Mouse (Mus musculus): ENCODE results near the gene Spata31d1a. TPM values are rescaled to one million over a fixed set of nuclear protein-coding genes. Genes with fewer than 3 reads are reported as not detected.

The Spata31d1a gene
- polyA plus RNA-seq, 1 experiment from 2014 or later: 0.15 TPM

DNA sequence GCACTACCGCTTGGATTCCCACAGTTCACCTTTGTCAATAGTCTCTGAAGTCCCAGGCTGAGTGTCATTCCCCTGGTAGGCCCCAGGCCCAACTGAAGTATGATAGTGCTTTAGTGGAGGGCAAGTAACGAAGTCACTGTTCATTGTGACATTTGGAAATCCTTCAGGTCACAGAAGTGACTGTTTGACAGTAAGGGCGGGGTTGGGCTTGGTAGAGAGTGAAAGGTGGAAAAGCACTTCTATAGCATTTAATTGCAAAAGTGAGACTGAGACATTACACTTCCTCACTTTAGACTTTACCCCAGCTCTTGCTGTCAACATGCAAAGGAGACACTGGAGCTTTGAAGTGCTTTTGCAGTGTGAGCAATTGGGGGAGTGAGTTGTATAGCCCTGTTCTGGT lies 16.1 kb downstream of the Spata31d1a start, which contains the start of gene 4921517D22Rik:
TSS of gene 4921517D22Rik (minus strand) at position 101 of the 400 bp plus-strand sequence.
- no peak within 1 kb of the TSS for H3K9ac ChIP-seq (replicated peaks)
- no peaks in the 10 kb centered on the region for H3K27me3 ChIP-seq (ENCODE audit: insufficient read depth, low read length)
- ATAC-seq (no peak), DNase-seq (no peak)
- H3K4me1 ChIP-seq (ENCODE audit: insufficient read depth): no peaks in the 10 kb centered on the region
- no peak within 1 kb of the TSS for H3K4me3 ChIP-seq (ENCODE audit: low read depth, low read length)
- H3K36me3 ChIP-seq (replicated peaks; ENCODE audit: insufficient read depth, low read length): no peaks in the 10 kb centered on the region
- no peak within 1 kb of the TSS for H3K27ac ChIP-seq (ENCODE audit: low read depth)
- TF ChIP-seq EP300 (IDR thresholded peaks at IDR 0.05; ENCODE audit: low read depth) (no peak), CTCF (IDR thresholded peaks at IDR 0.05; ENCODE audit: low read depth) (no peak)
- WGBS (ENCODE audit: insufficient replicate concordance): 79% methylated on average over 3 of the region's 3 CpGs
- no peak within 1 kb of the TSS for H3K4me2 ChIP-seq (ENCODE audit: low read depth, low read length)
- no peaks in the 10 kb centered on the region for H3K9me3 ChIP-seq (ENCODE audit: low read length)

- no peaks in the 10 kb centered on the region for H3K9me3 ChIP-seq (ENCODE audit: low read length)
- no peaks in the 10 kb centered on the region for H3K27me3 ChIP-seq (ENCODE audit: insufficient read depth, low read length)
- H3K36me3 ChIP-seq (replicated peaks; ENCODE audit: insufficient read depth, low read length): no peaks in the 10 kb centered on the region
- no peaks in the 10 kb centered on the region for H3K4me1 ChIP-seq (ENCODE audit: insufficient read depth)
- no peak overlapping the region for H3K27ac ChIP-seq (ENCODE audit: low read depth)
- H3K4me3 ChIP-seq (ENCODE audit: low read depth, low read length): no peak overlapping the region
- DNase-seq (no peak), ATAC-seq (no peak)
- H3K4me2 ChIP-seq (ENCODE audit: low read depth, low read length): no peak overlapping the region
- no peak overlapping the region for H3K9ac ChIP-seq (replicated peaks)
- 75% methylated on average over 10 of the region's 10 CpGs for WGBS (ENCODE audit: insufficient replicate concordance)
- TF ChIP-seq CTCF (IDR thresholded peaks at IDR 0.05; ENCODE audit: low read depth) (no peak), EP300 (IDR thresholded peaks at IDR 0.05; ENCODE audit: low read depth) (no peak)
These were observed 18.7 kb downstream of the Spata31d1a start for GRCm38 (mm10) chr13:59691478-59691877.

DNA sequence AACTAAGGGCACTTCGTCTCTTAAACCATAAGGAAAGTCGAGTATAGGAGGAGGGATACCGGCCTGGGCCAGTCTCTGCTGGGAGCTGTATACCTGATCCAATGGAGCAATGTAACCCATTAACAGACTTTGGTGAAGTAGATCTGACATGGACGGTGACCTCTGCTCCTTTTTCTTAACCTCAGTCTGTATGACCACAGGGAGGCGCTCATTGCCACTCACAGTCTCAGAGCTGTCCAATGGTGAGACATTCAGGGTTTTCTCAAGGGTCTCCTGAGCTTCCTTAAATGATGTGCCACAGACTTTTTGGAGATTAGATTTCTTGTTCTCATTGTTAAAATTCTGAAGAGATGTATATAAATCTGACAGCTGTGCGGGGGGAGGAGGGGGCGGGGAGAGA lies 19.6 kb downstream of the Spata31d1a start:
- ATAC-seq (no peak), DNase-seq (no peak)
- Histone ChIP-seq H3K4me2 (ENCODE audit: low read depth, low read length) (no peak overlapping the region), H3K36me3 (replicated peaks; ENCODE audit: insufficient read depth, low read length) (no peaks in the 10 kb centered on the region), H3K9ac (replicated peaks) (no peak overlapping the region), H3K4me3 (ENCODE audit: low read depth, low read length) (no peak overlapping the region), H3K27ac (ENCODE audit: low read depth) (no peak overlapping the region), H3K27me3 (ENCODE audit: insufficient read depth, low read length) (no peaks in the 10 kb centered on the region), H3K4me1 (ENCODE audit: insufficient read depth) (no peaks in the 10 kb centered on the region), H3K9me3 (ENCODE audit: low read length) (no peaks in the 10 kb centered on the region)
- no peak for TF ChIP-seq EP300 (IDR thresholded peaks at IDR 0.05; ENCODE audit: low read depth)
- peak; percentile 24; the same call in 1 of the 2 replicates for TF ChIP-seq CTCF (IDR thresholded peaks at IDR 0.05; ENCODE audit: low read depth)
- WGBS (ENCODE audit: insufficient replicate concordance): 82% methylated on average over 7 of the region's 7 CpGs

- Histone ChIP-seq H3K36me3 (replicated peaks; ENCODE audit: insufficient read depth, low read length) (no peaks in the 10 kb centered on the region), H3K27me3 (ENCODE audit: insufficient read depth, low read length) (no peaks in the 10 kb centered on the region), H3K4me2 (ENCODE audit: low read depth, low read length) (no peak overlapping the region), H3K27ac (ENCODE audit: low read depth) (no peak overlapping the region), H3K9ac (replicated peaks) (no peak overlapping the region), H3K4me3 (ENCODE audit: low read depth, low read length) (no peak overlapping the region), H3K4me1 (ENCODE audit: insufficient read depth) (no peaks in the 10 kb centered on the region), H3K9me3 (ENCODE audit: low read length) (no peaks in the 10 kb centered on the region)
- no peak for ATAC-seq
- TF ChIP-seq CTCF (IDR thresholded peaks at IDR 0.05; ENCODE audit: low read depth) (no peak), EP300 (IDR thresholded peaks at IDR 0.05; ENCODE audit: low read depth) (no peak)
- 74% methylated on average over 3 of the region's 3 CpGs for WGBS (ENCODE audit: insufficient replicate concordance)
- DNase-seq: no peak
These were observed 20.3 kb downstream of the Spata31d1a start for GRCm38 (mm10) chr13:59689843-59690242.

DNA sequence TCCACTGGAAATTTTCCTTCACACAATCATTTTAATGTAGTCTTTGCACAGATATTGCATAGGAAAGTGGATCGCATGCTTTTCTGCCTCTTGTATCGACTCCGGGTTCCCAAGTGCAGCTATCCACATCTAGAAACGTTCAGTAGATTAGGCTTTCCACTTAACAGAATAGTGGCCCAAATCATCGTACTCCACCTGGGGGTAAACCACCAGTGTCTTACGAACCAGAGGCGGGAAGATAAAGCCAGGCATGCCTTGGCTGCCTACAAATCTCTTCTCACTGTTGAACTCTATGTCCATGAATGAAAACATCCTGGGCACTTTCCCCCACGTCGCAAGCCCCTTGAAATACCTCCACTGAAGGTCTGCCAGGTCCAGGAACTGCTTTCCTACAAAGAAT lies 20.8 kb downstream of the Spata31d1a start:
- no peak for ATAC-seq
- H3K27ac ChIP-seq (ENCODE audit: low read depth): no peak overlapping the region
- 69% methylated on average over 9 of the region's 9 CpGs for WGBS (ENCODE audit: insufficient replicate concordance)
- H3K4me1 ChIP-seq (ENCODE audit: insufficient read depth): no peaks in the 10 kb centered on the region
- H3K4me2 ChIP-seq (ENCODE audit: low read depth, low read length): no peak overlapping the region
- H3K4me3 ChIP-seq (ENCODE audit: low read depth, low read length): no peak overlapping the region
- H3K36me3 ChIP-seq (replicated peaks; ENCODE audit: insufficient read depth, low read length): no peaks in the 10 kb centered on the region
- TF ChIP-seq EP300 (IDR thresholded peaks at IDR 0.05; ENCODE audit: low read depth): no peak
- no peak for TF ChIP-seq CTCF (IDR thresholded peaks at IDR 0.05; ENCODE audit: low read depth)
- no peaks in the 10 kb centered on the region for H3K9me3 ChIP-seq (ENCODE audit: low read length)
- no peak for DNase-seq
- no peak overlapping the region for H3K9ac ChIP-seq (replicated peaks)
- no peaks in the 10 kb centered on the region for H3K27me3 ChIP-seq (ENCODE audit: insufficient read depth, low read length)

DNA sequence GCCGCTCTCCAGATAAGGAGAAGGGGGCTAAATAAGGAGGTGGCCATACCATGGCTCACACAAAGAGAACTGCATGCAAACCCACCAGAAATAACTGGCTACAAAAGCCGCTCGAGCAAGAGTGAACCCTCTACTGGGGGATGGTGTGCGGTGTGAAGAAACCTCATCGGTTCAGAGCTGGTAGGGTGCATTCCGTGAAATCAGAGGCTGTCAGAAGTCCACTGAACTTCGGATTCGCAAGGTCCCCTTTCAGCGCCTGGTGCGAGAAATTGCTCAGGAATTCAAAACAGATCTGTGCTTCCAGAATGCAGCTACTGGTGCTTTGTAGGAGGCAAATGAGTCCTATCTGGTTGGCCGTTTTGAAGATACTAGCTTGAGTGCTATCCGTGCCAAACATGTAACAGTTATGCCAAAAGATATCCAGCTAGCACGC lies 21.8 kb downstream of the Spata31d1a start:
- Histone ChIP-seq H3K27ac (ENCODE audit: low read depth) (no peak overlapping the region), H3K4me3 (ENCODE audit: low read depth, low read length) (no peak overlapping the region), H3K36me3 (replicated peaks; ENCODE audit: insufficient read depth, low read length) (no peaks in the 10 kb centered on the region), H3K4me1 (ENCODE audit: insufficient read depth) (no peaks in the 10 kb centered on the region), H3K9ac (replicated peaks) (no peak overlapping the region), H3K9me3 (ENCODE audit: low read length) (no peaks in the 10 kb centered on the region), H3K4me2 (ENCODE audit: low read depth, low read length) (no peak overlapping the region), H3K27me3 (ENCODE audit: insufficient read depth, low read length) (no peaks in the 10 kb centered on the region)
- TF ChIP-seq CTCF (IDR thresholded peaks at IDR 0.05; ENCODE audit: low read depth) (no peak), EP300 (IDR thresholded peaks at IDR 0.05; ENCODE audit: low read depth) (no peak)
- no peak for ATAC-seq
- WGBS (ENCODE audit: insufficient replicate concordance): 64% methylated on average over 13 of the region's 13 CpGs
- DNase-seq: no peak

DNA sequence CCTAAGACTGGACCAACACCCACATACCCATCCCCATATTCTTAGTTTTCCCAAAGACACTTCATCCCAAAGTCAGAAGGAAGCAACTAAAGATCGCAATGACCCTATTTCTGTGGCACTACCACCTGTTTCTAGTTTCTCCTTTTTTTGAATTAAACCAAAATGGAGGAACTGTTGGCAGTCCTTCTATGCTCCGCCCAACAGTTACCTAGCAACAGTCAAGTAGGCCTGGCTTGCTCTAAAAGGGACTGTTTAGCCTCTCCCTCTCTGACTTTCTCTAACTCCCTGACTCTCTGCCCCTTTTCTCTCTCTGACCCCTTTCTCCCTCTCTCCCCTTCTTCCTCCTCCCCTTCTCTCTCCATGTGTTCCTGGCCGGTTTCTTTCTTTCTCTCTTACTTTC lies 24.9 kb downstream of the Spata31d1a start:
- no peaks in the 10 kb centered on the region for H3K27me3 ChIP-seq (ENCODE audit: insufficient read depth, low read length)
- no peaks in the 10 kb centered on the region; the same call in 1 of the 2 replicates for H3K4me1 ChIP-seq (ENCODE audit: insufficient read depth)
- ATAC-seq: no peak
- no peak overlapping the region for H3K4me3 ChIP-seq (ENCODE audit: low read depth, low read length)
- no peak overlapping the region for H3K4me2 ChIP-seq (ENCODE audit: low read depth, low read length)
- DNase-seq: no peak
- H3K9me3 ChIP-seq (ENCODE audit: low read length): no peaks in the 10 kb centered on the region
- 75% methylated on average over 3 of the region's 3 CpGs for WGBS (ENCODE audit: insufficient replicate concordance)
- H3K27ac ChIP-seq (ENCODE audit: low read depth): no peak overlapping the region
- no peak overlapping the region for H3K9ac ChIP-seq (replicated peaks)
- TF ChIP-seq CTCF (IDR thresholded peaks at IDR 0.05; ENCODE audit: low read depth) (no peak), EP300 (IDR thresholded peaks at IDR 0.05; ENCODE audit: low read depth) (no peak)
- no peaks in the 10 kb centered on the region for H3K36me3 ChIP-seq (replicated peaks; ENCODE audit: insufficient read depth, low read length)
